Mouse (Mus musculus): ENCODE results near the gene Syngr3. TPM values are rescaled to one million over a fixed set of nuclear protein-coding genes. Genes with fewer than 3 reads are reported as not detected.
"Not testable (repeated sequence)": the region's sequence is repeated elsewhere in the genome, so short reads cannot be mapped to it uniquely, and the experiment has no call there.

Gene Syngr3
- total RNA-seq, 2 experiments from 2014 or later: not detected

DNA sequence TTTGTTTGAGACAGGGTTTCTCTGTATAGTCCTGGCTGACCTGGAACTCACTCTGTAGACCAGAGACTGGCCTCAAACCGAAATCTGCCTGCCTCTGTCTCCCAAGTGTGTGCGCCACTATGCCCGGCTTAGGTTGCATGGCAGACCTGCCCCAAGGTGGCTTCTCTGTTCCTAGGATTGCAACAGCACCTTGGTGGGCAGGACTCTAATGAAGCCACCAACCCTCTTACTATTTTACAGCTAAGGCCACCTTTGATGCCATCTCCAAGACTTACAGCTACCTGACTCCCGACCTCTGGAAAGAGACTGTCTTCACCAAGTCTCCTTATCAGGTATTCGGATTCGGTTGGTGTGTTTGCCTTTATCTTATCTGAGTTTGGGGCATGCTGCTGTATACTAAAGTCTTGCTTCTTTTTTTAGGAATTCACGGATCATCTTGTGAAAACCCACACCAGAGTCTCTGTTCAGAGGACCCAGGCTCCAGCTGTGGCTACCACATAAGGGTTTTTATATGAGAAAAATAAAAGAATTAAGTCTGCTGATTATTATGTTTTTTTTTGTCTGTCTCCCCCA is 31.7 kb upstream of the Syngr3 start:
- ATAC-seq (replicated peaks; ENCODE audit: poor library complexity, severe bottlenecking): not testable (repeated sequence)

DNA sequence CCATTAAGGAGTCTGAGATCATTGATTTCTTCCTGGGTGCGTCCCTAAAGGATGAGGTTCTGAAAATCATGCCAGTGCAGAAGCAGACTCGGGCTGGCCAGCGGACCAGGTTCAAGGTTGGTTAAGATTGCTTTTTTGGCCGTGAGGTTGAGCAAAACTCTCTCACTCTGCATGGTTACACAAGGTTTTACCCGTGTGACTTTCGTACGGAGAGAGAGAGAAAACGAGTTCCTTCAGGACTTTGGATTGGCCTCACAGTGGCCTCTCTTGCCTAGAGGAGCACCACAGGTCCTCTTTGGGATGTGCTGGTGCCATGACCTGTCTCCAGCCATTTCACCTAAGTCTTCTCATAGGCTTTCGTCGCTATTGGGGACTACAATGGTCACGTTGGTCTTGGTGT is 30.9 kb upstream of the Syngr3 start:
- ATAC-seq (replicated peaks; ENCODE audit: poor library complexity, severe bottlenecking): not testable (repeated sequence)

DNA sequence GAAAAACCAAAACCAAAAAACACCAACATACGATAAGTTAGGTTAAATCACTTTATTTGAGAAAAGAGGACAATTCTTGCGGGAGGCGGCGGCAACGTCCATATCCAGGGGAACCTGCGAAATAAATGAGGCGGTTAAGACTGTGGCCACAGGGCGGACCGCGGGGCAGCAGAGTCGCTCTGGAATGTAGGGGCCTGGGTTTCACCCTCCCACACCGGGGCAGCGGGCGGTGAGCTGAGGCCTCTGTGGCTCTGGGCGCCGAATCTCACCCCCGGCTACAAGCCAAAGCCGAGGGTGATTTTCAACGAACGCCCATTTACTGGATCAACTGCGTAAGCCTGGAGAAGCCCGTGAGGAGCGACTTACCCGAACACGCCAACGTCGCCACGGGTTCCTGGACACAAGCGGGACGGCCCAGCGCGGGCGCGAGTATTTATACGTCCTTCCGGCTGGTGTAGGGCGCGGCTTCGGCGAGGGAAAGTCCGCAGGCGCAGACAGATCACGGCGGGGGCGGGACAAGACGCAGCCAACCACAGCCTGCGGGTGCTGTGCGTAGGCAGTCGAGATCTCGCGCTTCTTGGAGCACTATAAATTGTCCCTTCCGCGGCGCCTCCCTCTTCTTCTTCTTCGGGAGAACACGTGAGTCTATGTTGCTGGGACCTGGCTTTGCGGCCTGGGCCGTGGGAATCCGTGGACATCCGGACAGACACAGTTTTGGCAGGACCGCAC is 29.9 kb upstream of the Syngr3 start:
- peak; percentile 80 for ATAC-seq (replicated peaks; ENCODE audit: poor library complexity, severe bottlenecking)

DNA sequence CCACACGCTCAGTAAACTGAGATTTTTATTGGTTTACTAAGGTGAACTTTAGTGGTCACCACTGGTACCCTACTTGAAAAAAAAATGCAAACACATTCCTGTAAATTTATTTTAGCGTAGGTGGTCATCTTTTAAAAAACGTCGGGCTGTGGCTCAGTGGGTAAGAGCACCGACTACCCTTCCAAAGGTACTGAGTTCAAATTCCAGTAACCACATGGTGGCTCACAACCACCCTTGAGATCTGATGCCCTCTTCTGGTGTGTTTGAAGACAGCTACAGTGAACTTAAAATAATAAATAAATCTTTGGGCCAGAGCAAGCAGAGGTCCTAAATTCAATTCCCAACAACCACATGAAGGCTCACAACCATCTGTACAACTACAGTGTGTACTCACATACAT is 29.2 kb upstream of the Syngr3 start:
- not testable (repeated sequence) for ATAC-seq (replicated peaks; ENCODE audit: poor library complexity, severe bottlenecking)

DNA sequence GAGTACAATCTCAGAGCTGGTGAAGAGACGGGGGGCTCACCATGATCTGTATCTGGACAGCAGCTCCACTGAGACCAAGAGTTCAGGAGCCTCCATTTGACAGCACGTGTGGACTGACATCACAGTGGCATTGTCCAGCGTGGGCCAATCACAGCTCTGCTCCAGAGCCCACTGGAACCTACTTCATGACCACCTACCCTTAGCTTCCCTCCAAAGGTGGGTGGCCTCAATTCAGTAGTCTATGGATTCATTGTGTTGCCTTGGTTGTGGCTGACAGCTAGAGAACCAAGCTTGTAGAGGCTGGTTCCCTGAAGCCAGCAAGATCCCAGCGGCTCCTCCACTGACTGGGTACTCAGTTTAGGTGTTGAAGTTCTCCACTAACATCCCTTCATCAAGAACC is 28.2 kb upstream of the Syngr3 start, which contains the start of the genes Rnf151 and Rps2:
Gene Rnf151 (minus strand): TSS at position 121 of the 400 bp plus-strand sequence.
Gene Rps2 (plus strand): TSS at position 174 of the 400 bp plus-strand sequence.
- ATAC-seq (replicated peaks; ENCODE audit: poor library complexity, severe bottlenecking): no peak

DNA sequence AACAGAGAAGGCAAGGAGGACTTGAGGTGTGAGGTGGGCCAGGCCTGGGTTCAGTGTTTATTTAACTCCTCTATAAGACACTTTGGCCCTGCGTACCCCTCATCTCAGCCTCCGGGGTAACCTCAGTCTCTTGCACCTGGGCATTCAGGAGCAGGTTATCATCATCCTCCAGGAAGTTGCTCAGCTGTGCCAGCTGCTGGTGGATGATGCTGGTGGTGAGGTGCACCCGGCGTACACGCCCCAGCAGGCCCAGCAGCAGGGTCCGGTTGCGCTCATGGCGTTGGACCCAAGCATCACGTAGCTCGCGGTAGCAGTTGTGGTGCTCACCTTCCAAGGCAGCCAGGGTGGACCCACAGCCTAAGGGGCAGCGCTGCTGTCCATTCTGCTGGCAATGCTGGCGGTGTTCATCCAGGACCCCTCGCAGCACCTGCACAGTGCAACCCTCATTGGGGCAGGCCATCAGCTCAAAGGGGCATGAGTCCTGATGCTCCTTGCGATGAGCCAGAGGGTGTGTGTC is 26.5 kb upstream of the Syngr3 start:
- ATAC-seq (replicated peaks; ENCODE audit: poor library complexity, severe bottlenecking): no peak

DNA sequence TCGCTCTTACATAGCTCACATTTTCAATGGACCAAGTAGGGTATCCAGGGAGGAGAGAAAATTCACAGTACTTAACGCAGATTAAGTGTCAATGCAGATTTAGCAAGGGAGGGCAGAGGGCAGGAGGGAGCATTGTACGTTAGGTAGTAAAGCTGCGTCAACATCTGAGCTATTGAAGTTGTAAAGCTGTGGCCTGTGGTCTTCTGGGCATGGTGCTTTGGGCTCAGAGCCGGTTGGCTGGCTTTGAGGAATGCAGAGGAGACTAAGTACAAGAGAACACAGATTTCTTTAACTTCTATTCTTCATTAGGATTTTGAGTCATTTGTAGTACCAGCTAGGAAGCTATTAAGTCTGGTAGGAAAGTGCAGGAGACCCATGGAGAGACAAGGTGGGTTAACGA is 25.8 kb upstream of the Syngr3 start:
- no peak for ATAC-seq (replicated peaks; ENCODE audit: poor library complexity, severe bottlenecking)

DNA sequence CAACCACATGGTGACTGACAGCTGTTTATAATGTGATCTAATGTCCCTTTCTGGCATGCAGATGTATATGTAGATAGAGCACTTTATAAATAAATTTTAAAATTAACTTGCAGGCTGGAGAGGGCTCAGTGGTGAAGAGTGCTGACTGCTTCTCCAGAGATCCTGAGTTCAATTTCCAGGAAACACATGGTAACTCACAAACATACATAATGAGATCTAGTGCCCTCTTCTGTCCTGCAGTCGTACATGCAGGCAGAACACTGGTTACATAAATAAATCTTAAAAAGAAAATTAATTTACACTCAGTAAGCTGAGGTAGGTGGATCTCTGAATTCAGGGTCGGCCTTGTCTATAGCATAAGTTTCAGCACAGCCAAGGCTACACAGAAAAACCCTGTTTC is 18.9 kb upstream of the Syngr3 start:
- peak; percentile 58 for ATAC-seq (replicated peaks; ENCODE audit: poor library complexity, severe bottlenecking)

DNA sequence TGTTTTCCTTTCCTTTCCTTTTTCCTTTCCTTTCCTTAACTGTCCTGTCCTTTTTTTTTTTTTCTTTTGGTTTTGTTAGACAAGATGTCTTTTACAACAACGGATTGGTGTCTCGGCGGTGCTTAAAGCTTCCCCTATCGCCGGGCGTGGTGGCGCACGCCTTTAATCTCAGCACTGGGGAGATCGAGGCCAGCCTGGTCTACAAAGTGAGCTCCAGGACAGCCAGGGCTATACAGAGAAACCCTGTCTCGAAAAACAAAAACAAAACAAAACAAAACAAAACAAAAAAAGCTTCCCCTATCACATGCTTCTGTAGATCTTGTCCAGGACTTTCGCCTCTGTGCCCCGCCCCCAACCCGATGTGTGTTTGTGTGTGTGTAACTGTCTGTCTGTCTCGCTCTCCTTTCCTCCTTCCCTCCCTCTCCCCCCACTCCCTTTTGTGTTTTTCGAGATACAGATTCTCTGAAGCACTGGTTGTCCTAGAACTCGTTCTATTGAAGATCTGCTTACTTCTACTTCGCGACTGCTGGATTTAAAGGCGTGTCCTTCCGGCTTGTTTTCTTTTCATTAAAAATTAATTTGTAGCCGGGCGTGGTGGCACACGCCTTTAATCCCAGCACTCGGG is 18.2 kb upstream of the Syngr3 start:
- peak; percentile 13; the same call in 1 of the 2 replicates for ATAC-seq (replicated peaks; ENCODE audit: poor library complexity, severe bottlenecking)

DNA sequence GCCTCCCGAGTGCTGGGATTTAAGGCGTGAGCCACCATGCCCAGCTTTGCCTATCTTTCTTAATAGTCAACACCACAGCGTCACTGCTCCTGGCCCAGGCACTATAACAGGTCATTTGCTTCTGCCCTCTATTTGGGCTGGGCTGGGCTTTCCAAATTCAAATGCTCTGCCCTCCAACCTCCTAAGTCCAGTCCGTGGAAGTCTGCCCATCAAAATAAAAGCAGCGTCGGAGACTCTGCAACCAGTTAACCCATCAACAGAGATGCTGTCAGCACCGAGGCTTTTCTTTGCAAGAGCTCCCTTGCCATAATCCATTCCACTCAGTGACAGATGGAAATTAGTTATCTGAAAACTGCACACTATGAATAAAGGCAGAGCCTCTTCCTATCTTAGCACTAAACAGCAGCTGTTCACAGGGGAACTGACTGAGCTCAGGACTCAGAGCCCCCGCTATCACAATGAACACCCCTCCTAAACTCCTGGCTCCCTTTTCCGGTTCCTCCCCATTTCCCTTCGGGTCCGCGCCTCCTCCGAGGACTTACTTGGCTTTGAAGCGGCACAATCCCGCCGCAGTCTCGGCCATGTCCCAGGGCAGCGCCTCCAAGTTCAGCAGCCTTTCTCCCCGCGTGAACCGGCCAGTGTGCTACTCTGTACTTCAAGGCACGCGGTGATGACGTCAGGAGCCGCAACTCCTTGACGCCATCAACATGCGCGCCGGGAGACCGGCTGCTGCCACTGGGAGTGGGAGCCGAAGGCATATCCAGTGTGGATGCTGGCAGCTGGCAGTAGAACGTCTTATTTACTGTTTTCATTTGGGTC is 17.4 kb upstream of the Syngr3 start, which contains the start of gene Tbl3:
Gene Tbl3 (minus strand): TSS at position 679 of the 819 bp plus-strand sequence.
- ATAC-seq (replicated peaks; ENCODE audit: poor library complexity, severe bottlenecking): peak; percentile 92

DNA sequence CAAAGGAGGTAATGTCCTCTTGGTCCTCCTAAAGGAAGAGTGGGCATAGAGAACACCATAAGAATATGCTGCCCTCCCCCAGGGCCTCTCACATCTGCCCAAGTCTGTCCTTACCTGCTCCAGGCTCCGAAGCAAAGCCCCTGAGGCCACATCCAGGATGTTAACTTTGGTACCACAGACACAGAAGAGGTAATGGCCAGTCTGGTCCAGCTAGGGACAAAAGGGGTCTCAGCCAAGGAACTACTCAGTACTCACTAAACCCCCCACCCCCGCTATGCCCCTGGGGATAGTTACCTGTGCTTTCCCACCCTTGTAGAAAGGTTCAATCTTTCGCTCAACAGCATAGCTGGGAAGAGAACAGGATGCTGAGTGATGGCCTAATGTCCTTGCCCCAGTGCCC is 16.1 kb upstream of the Syngr3 start:
- ATAC-seq (replicated peaks; ENCODE audit: poor library complexity, severe bottlenecking): no peak

DNA sequence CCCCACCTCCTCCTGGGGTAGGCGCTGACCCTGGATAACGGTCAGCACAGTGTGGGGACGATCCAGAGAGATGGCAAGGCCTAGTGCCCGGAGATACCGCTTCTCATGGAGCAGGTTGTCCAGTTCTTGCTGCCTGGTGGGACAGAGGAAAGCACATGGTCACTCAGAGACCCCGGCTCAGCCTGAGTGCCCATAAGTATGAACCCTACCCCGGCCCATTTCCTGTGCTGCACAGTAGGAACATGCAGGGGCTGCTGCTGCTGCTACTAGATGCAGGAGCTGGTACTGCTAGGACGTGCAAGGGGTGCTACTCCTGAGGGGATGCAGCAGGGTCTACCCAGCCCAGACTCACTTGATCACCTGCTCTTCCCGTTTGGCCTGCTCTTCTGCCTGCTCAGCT is 11.5 kb upstream of the Syngr3 start:
- ATAC-seq (replicated peaks; ENCODE audit: poor library complexity, severe bottlenecking): no peak

DNA sequence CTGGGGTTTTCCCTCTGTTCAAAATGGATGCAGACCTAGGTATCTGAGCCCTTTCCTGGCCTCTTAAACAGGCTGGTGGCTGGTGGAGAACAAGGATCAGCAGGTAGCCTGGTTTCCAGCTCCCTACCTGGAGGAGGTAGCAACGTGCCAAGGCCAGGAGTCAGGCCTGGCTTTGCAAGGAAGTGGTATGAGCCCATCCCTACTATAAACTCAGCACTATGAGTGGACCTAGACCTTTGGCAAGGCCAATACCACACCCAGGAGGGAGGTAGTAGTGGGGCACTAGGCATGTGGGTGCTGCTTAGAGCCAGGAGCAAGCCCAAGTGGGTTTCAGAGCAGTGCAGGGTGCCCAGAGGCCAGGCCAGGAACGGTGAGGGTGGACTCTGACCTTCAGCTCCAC is 9.7 kb upstream of the Syngr3 start:
- no peak for ATAC-seq (replicated peaks; ENCODE audit: poor library complexity, severe bottlenecking)

DNA sequence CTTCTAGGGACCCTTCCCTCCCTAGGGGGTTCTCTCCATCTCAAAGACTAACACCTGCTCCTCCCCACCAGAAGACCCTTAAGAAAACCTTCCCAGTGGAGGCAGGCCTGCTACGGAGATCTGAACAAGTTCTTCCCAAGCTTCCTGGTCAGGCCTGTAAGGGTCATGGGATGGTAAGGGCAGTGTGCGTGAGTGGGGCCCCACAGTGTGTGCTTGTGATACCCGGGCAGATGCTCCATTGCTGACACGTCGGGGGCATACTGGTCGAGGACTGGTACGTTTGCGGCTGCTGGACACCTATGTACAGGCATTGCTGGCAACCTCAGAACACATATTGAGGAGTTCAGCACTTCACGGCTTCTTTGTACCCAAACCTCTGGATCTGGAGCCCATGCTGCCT is 9.0 kb upstream of the Syngr3 start:
- no peak for ATAC-seq (replicated peaks; ENCODE audit: poor library complexity, severe bottlenecking)

DNA sequence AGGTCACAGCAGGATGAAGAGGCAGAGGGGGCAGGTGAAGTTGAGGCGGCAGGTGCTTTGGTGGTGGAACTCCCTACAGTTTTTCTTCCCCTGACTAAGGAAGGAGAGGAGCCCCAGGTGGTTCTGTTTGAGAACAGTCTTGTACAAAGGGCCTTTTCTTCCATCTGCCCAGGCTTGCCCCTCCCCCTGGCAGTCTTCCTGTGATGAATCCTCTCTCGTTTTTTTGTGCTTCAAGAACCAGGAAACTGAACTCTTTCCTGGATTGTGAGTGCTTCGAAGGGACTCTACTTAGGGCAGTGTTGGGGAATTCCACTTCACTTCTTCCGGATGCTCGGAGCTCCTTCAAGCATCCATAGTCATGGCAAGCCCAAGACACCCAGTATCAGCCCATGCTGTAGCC is 8.2 kb upstream of the Syngr3 start:
- ATAC-seq (replicated peaks; ENCODE audit: poor library complexity, severe bottlenecking): no peak

DNA sequence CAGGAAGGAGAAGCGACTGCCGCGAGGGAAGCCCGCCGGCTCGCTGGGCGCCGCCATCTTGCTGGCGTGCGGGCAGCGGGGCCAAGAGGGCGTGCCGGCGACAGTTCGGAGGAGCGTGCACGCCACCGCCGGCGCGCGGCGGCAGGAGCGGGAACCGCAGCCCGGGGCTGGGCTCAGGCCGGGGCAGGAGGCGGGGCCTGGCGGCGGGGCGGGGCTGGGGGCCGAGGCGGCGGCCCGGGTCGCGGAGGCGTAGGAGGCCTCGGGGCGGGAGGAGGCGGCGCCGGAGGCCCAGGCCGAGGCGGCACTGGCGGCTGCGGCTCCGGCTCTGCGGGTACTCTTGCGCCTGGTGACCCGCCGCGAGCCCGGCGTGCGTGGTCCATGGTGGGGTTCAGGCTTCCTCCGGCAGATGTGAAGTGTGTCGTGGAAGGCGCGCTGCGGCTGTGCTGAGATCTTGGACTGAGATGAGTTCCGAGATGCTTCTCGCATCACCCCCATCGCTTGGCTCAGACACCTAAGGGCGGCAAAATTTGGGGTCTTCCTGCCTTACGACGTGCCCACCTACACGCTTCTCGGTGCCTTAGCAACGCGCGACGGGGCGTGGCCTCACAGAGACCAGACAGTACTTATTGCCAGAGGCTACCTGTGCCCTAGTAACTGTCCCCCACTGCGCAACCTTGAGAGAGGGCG is 6.4 kb upstream of the Syngr3 start, which contains the start of the genes Gfer and Noxo1:
Gene Gfer (minus strand): TSS at position 146 of the 687 bp plus-strand sequence.
Gene Noxo1 (plus strand): TSS at position 224 of the 687 bp plus-strand sequence.
- peak; percentile 83 for ATAC-seq (replicated peaks; ENCODE audit: poor library complexity, severe bottlenecking)

DNA sequence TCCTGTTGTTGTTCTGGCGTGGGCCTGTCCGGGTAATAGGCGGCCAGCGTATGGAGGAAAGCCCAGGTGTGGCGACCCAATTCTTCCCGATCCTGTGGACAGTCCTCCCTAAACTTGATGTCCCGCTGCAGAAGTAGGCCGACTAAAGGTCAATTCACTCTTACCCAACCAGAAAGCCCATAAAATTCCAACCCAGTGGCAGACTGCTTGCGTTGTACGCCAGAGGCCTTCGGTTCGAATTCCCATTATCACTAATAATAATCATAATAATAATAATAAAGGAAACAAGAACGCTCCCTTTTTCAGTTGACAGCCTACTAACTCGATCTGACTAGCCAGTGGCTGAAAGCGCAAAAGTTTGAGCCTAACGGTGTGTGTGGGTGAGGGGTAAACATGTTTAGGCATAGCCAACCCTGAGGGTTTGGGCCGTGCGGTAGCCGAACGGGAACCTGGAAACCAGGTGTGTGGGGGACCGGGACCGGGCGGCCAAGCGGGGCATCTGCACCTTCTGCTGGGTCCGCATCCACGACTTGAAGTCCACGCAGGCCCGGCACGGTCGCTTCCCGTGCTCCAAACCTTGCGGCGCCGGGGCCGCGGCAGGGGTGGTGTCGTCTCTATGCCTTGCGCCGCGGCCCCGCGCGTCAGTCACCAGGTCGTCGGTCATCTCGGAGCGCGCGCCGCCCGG is 5.7 kb upstream of the Syngr3 start:
- ATAC-seq (replicated peaks; ENCODE audit: poor library complexity, severe bottlenecking): no peak

DNA sequence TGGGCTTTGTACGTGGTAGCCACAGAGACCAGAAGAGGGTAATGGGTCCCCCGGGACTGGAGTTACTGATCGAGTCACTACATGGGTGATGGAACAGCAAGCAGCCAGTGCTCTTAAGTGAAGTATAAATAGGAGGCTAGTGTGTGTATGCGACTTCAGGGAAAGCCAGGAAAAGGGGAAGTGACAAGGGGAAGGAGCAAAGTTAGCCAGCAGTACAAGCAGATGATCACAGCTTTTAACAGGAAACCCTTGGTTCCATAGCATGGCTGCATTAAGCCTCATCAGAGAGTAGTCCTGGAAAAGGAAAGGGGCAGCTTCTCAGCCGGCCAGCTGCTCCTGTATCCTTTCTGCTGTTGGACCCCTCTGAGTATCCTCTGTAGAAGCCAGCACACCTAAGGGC is 2.6 kb upstream of the Syngr3 start:
- ATAC-seq (replicated peaks; ENCODE audit: poor library complexity, severe bottlenecking): peak; percentile 22

DNA sequence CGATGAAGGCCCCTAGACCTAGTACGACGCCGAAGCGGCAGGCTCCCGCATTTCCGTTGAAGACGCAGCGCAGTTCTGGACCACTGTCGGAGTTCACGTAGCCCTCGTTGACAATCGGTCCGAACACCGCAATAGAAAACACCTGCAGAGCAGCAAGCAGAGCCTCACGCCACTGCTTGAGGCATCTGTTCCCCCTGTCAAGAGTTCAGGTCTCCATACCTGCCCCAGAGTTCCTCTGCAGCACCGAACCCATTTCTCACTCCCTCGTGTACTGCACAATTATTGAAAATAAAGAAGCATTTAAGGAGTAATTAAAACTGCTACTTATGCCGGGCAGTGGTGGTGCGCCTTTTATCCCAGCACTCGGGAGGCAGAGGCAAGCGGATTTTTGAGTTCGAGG is 2.2 kb downstream of the Syngr3 start:
- ATAC-seq (replicated peaks; ENCODE audit: poor library complexity, severe bottlenecking): no peak

Measured in granulocyte monocyte progenitor cell, adult 5-6 weeks (primary cell).